Mouse (Mus musculus): ENCODE results near the gene Rpl31.

The Rpl31 gene

DNA sequence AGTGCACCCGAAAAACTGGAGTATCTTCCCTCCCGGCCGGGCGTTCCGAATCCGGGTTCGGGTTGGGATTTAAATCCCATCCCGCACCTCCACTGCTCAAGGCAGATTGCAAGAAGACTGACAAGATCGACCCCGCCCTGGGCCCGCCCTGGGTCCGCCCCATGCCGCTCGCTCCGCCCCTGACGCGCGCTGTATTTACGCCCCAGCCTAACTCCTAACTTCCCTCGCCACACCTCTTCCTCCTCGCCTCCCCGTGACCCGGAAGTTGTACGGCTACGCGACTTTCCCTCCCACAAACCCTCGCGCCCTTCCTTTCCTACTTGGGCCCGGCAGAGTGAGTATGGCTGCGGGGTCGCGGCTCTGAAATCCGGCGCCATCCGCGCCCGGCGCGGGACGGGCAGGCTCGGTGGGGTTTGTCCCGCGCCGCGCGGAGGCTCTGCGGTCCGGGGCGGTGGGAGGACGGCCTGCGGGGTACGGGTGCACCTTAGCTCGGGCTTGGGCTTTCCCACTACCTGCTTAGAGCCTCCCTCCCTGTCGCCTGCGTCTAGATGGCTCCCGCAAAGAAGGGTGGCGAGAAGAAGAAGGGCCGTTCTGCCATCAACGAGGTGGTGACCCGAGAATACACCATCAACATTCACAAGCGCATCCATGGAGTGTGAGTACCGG, at the start of gene Rpl31:
Gene Rpl31 (plus strand): TSS at position 242 of the 666 bp plus-strand sequence.
- DNase-seq (ENCODE audit: low spot score), result peak; percentile 98

DNA sequence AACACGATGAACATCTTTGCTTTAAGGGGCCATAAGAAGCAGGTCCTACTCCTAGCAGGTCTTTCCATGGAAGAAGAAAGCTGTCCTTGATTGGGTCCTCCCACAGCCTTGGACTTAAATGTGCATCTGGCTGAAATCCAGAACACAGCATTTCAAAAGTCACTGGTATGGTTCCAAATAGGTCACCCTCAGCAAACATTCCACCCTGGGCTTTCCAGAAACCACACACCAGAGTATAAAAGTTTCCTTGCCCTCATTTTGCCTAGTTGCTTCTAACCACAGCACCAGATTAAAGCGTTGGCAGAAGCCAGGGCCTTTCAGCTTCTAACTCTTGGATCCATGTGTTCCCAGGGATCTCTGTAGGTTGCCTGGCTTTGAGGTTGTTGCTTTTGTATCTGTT, 49.7 kb upstream of the Rpl31 start:
- DNase-seq (ENCODE audit: low spot score), result no peak

DNA sequence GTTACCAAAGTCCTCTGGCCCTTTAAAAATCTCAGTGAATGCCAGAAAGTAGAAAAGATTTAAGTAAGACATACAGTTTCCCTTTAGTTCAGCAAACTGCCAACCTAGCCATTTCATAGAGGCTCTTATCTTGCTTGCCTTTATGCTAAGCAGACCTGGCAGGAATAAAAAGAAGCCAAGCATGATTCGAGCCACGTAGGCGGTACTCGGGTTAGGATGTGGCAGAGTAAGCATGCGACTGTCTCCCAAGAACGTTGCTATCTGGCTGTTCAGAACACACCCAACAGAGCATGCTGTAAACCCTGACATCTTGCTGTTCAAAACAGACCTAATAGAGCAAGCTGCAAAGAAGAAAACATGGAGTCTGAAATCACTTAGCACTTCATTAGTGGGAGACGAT, 48.8 kb upstream of the Rpl31 start:
- no peak for DNase-seq (ENCODE audit: low spot score)

DNA sequence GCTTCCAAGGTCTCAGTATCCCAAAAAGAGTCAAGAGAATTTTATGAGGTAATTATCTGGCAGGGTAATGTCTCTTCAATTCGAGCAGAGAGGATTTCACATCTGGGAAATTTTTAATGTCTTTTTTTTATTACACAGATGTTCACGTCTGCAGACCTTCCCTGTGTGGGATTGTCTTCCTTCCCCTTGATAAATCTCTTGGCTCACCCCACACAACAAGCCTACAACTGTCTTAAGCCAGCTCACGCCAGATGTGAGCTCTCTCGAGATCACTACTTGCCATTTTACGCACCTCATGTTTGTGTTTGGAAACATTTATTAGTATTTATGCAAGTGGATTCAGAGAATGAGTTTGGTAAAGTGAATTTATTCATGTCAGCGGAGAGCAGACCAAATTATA, 45.7 kb upstream of the Rpl31 start:
- DNase-seq (ENCODE audit: low spot score), result no peak

DNA sequence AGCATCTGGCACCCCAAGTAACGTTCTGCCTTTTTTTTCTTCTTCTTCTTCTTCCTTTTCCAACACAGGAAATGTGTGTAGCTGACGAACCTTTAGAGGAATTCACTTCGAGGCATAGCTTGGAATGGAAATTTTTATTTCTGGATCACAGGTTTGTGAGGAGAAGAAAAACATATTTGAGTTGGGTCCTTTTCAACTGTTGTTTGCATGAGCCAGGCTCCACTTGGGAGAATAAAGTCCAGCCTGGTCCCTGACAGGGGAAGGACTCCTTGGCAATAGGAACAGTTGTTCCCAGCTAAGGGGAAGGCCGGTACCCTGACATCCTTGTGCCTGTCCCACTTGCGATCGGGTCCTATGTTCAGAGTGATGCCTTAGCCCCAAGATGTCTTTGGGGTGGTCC, 42.4 kb upstream of the Rpl31 start:
- DNase-seq (ENCODE audit: low spot score), result no peak

DNA sequence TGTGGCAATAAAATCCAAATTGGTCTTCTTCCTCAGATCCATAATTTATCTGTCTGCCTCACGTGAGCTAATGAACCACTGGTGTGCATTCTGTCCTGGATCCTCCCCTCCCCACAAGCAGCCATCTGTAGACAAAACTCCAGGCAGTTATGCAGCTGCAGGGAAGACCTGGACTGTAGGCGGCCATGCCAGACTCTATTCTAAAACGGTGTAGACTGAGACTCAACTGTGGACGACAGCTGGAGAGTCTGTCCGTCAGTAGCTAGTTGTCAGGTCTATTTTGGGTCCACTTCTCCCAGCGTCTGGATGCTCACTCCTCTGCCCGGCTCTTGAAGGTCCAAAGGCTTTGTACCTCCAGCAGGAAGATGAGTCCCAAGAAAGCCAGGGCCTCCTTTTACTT, 40.1 kb upstream of the Rpl31 start:
- DNase-seq (ENCODE audit: low spot score), result no peak

DNA sequence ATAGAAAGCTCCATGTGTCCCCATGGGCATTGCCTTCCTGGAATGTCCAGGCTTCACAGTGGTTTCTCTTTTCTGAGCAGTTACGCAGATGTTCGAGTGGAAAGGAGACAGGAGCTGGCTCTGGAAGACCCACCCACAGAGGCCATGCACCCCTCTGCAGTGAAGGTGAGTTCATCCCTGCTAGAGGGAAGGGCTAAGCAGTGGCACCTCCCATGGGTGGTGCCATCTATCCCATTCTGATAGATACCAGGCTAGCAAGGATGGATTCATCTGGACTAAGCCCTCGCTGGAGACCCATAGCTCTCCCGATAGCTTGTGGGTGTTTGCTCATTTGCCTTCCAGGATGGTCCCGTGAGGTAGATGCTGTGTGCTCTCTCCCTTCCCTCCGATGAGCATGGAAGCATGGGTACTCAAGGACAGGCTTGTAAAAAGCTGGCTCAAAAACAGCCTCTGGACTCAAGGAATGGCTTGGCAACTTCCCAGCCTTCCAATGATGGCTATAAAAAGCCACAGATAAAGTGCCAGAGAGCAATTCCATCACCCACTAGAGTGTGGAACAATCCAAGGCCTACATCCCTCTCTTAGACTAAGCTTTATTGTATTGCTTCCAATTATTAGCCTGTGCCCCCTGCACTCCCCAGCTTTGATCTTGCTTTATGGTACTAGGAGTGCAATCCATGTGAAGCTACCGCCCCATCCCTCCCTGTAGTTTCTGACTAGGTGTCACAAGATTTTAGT, 36.6 kb upstream of the Rpl31 start:
- no peak for DNase-seq (ENCODE audit: low spot score)

DNA sequence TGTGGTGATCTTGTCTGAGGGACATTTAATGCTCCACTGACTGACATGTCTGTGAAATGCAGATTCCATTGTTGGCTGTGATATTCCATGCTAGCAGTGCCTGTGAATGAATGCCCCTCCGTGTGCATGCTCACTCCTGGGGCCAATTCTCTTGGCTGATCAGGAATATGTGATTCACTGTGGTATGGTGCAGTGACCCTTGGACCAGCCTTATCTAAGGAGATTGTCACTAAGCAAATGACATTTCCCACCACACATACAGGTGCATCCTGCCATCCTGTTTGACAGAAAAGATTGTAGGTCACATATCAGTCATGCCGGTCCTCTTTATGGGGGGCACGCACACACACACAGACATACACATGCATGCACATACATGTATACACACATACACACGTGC, 35.2 kb upstream of the Rpl31 start:
- DNase-seq (ENCODE audit: low spot score), result no peak

DNA sequence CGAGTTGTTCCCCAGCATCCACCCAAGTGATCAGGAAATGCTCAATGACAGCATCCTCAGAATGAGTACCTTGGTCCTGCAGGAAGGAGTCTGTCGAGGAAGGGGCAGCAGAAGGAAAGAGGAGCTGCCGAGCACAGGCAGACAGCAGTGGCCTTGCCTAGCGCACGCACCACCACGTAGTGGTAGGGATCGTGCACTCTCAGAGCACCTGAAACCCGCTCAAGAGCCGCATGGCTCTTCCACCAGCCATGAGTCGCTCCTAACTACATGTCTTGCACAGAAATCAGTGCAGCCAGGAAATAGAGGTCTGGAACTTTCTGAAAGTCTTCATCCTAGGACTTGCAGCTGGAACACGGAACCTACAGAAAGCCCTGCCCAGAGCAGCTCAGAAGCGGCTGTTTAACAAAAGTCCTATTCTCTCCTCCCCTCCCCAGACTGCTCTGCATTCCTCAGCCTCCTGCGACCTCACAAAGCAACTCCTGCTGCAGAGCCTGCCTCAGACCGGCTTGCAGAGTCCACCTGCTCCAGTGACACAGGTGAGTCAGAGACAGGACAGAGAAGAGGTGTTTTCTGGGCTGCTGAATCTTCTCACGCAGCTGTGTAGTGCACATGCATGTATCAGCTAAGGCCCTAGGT, 32.0 kb upstream of the Rpl31 start:
- DNase-seq (ENCODE audit: low spot score), result peak; percentile 14

DNA sequence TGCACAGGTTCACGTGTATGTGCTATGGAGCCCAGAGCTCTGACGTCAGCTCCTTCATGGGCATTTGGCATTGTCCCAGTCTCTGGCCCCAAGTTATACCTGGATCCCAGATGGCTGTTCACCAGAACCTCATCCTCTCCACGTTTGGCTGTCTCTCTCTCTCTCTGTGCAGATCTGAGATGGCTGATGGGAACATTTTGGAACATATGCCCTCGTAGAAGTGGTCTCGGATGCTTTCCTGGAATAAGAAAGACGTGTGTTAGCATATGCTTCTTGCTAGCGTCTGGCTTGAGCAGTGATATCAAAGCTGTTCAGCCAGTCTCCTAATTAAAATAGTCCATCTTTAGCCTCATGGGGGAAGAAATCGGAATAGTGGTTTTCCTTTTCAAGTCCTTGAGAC, 30.9 kb upstream of the Rpl31 start:
- DNase-seq (ENCODE audit: low spot score), result no peak

DNA sequence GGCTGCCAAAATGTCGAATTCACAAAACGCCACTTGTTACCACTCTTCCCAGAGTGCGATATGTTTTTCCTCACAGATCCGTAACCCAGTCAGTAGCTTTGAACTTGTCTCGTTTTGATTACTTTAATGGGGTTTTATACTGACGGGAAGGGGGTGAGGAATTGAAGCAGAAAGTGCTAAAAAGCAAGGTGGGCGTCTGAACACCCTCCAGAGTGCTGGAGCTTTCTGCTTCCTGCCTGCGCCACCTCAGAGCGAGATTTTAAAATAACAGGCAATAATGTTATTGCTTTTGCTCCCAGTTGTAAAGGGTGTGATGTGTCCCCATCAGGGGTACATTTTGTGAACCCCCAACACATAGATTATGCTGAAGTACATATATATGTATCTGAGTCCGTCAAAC, 28.8 kb upstream of the Rpl31 start:
- DNase-seq (ENCODE audit: low spot score), result no peak

DNA sequence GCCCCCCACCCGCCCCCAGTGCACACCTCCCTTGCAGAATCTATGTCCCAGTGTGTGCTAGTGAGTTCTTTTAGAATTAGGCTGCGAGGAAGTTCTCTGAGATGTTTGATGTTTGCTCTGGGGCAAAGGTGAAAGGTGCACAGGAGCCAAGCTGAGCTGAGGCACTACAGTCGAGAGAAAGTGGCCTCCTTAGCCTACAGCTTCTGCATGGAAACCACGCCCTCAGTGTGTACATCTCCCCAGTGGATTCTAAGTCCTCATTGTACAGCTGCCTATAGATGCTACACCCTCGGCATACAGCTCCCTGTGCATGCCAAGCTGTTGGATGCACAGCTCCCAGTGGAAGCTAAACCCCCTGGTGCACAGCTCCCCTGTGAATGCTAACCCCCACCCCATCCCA, 28.2 kb upstream of the Rpl31 start:
- DNase-seq (ENCODE audit: low spot score), result no peak

DNA sequence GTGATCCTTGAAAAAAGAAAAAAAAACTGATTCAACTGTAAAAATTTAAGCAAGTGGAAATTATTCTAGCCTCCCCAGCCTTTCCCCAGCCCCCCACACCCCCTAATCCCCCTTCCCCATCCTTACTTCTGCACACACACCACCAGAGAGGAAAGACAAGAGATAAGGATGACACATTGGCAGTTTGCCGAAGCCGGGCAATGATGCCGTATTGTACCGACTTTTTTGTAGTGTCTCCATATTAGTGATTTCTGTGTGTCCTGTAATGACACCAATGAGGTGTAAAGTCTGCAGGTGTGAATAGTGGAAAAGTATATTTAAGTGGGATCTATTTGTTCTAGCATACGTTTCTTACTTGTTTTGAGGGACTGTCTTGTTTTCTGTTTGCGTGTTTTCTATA, 27.5 kb upstream of the Rpl31 start:
- DNase-seq (ENCODE audit: low spot score), result no peak

DNA sequence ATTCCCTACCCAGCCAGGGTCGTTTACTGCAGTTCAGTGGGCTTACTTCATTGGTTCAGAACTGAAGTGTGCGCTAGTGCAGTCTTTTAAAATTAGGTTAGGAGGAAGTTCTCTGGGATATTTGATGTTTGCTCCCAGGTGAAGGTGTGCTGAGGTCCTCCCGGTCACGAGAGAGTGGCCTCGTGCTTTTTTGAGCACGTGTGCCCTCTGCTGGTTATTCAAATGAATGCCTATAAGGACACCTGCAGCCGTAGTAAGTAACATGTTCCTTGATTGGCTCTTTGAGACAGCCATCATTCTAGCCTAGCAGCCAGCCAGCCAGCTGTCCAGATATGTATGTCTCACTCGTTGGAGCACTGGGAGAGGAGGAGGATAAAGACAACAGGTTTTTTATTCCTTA, 27.0 kb upstream of the Rpl31 start:
- DNase-seq (ENCODE audit: low spot score), result peak; percentile 72

DNA sequence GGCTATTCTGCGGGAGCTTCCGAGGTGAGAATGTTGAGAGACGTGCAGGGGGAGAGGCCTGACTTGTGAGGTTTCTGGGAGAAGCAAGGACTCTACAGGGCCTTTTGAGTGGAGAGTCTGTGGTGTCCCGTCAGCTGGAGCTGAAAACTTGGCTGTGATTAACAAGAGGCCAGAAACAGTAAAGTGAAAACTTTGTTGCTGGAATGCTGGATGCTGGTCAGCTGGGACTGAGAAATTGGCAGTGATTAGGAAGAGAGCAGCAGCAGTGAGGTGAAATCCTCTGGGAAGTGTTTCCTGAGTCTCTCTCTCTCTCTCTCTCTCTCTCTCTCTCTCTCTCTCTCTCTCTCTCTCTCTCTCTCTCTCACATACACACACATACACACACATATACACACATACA, 25.8 kb upstream of the Rpl31 start:
- DNase-seq (ENCODE audit: low spot score), result no peak

DNA sequence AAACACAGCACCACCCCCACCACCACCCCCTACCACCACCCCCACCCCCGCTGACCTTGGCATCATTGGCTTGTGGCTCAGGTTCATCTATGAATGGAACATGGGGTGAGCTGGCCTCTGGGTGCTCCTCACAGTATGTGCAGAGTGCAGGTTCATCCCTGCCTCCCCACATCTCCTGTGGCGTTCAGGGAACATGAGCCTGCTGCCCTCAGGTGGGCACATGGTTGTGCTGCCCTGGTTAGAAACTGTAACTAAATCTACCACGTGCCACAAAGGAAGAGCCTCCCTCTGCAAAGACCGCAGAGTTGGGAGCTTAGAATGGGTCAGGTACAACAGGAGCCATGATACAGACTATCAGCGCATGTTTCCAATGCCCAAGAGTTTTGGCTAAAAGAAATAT, 24.4 kb upstream of the Rpl31 start:
- no peak for DNase-seq (ENCODE audit: low spot score)

DNA sequence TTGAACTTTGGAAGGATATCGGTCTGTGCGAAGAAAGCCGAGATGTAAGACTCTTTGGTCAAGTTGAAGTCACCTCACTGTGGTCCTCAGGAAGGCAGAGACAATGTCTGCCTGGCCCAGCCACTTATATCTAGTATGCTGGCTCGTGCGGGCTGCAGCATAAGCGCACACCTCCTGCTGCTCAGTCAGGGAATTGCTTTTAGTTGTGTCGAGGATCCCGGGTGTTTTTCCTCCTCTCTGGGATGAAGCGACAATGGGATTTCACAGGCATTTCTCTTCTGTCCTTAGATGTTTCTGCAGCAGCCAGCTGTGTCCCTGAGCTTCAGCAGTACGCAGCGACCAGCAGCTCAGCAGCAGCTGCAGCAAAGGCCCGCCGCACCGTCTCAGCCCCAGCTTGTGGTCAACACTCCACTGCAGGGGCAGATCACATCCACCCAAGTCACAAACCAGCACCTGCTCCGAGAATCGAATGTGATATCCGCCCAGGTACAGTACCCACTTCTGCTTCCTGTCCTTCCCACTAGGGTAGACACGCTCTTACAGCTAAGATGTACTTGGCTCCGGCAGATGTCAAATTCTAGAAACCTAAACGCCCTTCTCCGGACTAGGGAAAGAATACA, 22.6 kb upstream of the Rpl31 start:
- peak; percentile 45 for DNase-seq (ENCODE audit: low spot score)

DNA sequence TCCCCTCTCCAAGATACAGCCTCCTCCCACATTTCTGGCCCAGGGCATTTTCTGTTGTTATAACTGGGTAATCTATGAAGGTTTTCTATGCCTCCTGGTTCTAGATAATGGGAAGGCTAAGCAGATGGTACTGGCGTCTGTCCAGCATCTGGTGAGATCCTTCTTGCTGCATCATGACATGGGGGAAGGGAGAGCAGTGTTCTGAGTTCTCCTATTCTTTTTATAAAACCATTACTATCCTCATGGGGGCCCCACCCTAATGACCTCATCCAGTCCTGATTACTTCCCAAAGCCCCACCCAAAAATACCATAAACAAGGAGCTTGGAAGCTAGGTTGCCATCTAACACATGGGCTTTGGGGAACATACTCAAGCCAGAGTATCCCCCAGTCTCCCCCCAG, 18.6 kb upstream of the Rpl31 start:
- DNase-seq (ENCODE audit: low spot score), result no peak

DNA sequence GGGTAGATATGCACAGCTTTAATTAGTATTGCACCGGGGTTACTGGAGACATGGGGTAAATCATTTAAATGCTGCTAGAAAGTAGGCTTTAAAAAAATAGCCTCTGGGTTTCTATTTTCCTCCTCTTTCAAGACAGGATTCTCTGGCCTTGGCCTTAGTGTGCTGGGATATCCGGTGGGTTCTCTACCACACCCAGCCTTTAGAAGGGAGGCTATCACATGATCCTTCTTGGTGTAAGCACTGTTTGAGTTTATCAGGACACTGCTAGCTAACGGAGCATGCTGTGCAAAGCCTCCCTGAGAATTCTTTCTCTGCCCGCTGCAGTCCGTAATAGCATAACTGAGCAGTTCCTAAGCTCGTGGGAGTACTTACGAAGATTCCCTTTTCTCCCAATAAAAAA, 18.2 kb upstream of the Rpl31 start:
- DNase-seq (ENCODE audit: low spot score), result no peak

DNA sequence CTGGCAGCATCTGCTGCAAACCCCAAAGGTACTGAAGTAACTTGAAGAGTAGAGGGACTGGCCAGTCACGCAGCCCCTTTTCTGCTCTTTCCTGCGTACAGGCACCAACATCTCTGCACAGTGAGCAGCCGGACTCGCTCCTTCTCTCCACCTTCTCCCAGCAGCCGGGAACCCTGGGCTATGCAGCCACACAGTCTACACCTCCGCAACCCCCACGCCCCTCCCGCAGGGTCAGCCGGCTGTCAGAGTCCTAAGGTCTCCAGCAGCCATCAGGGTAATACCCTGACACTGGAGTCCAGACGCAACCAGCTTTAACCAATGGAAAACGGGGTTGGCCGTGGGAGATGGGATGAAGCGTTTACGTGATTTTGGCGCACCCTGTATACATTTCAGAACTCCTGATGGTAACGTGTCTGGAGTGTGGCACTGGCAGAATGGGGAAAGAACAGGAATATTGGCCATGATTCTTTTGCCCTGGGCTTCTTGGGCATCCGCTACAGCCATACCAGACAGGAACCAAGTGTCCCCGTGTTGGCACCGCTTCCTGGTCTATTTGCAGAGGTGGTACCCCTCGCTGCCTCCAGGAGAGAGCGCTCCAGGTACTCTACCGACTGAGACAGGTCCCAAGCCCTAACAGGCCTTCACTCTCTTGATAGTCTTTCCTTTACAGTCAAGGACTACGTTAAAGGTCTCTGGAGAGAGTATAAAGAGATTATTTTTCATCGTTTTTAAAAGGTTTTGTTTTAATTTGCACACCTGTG, 5.7 kb upstream of the Rpl31 start:
- DNase-seq (ENCODE audit: low spot score), result no peak

DNA sequence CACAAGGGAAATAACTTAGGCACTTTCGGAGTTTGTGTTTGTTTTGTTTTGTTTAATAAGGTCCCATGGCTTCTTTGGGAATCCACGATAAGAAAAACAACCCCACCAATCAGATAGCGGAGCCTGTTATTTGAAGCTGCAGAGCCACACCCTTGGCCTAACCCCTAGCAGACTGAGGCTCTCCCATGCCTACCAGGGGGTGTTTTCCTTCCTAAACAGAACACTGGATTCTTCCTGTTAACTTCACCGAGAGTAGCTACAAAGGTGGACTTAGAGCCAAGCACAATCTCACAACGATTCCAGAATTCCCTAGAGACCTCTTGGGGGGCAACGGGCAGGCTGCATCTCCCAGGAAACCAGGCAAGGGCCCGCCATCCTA, 5.1 kb upstream of the Rpl31 start:
- no peak for DNase-seq (ENCODE audit: low spot score)

DNA sequence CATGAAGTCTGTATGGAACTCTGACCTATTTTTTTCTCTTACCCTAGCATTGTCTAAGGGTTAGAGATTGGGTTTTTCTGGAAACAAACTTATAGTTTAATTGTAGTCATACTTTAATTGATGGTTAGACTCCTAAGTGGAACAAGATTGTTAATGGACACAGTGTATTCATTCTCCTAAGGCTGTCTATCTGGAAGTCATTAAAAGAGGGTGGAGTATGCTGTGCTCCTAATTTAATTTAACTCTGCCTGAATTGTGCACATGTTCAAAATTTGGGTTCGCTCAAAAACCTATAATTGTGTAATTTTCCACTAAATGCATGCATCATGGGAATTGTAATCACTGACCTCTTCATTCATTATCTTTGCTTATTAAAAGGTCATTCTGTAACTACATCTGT, 2.1 kb upstream of the Rpl31 start:
- DNase-seq (ENCODE audit: low spot score), result no peak

All from embryo, embryonic 10 days (tissue).